Mouse (Mus musculus) olfactory bulb, adult 2 months (tissue): ENCODE data around the gene 4930432M17Rik.

Source experiments
- CTCF ChIP-seq: fragments of 200-500 bp; IDR thresholded peaks from 2 replicates; pipeline ENCODE4 v1.5.1; 2012; ENCODE audit warnings: low read depth, mild to moderate bottlenecking, low read length, moderate library complexity; ENCODE audit not compliant: insufficient read depth
- POLR2A ChIP-seq: fragments of 200-500 bp; IDR thresholded peaks from 2 replicates; pipeline ENCODE4 v1.6.1; 2012; ENCODE audit warnings: mild to moderate bottlenecking, low read depth, low read length, moderate library complexity; ENCODE audit not compliant: insufficient read depth

DNA sequence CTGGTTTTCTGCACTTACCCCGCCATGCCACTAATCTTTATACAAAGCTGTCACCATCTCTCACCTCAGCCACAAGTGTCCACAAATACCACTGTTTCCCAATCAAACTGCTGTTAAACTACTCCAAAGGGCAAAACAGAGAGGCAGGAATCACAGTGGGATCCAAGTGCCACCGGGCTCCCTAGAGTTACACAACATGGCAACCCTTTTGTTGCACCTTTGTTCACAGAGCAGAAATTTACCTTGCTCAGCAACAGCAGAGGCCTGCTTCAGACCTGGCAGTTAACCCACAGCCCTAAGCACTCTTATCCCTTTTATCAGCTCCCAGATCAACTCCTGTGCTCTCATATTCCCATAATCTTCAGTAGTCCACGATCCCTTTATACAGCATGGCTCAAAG, 17.2 kb downstream of the 4930432M17Rik start:
- TF ChIP-seq POLR2A (no peak), CTCF (no peak)
